Mouse (Mus musculus): ENCODE measurements around the gene Abcc6. TPM values are rescaled to one million over a fixed set of nuclear protein-coding genes. Genes with fewer than 3 reads are reported as not detected.
"Not testable (repeated sequence)": the region's sequence is repeated elsewhere in the genome, so short reads cannot be mapped to it uniquely, and the experiment has no call there.

The Abcc6 gene
- polyA plus RNA-seq, 1 experiment from 2014 or later: 0.87 TPM

DNA sequence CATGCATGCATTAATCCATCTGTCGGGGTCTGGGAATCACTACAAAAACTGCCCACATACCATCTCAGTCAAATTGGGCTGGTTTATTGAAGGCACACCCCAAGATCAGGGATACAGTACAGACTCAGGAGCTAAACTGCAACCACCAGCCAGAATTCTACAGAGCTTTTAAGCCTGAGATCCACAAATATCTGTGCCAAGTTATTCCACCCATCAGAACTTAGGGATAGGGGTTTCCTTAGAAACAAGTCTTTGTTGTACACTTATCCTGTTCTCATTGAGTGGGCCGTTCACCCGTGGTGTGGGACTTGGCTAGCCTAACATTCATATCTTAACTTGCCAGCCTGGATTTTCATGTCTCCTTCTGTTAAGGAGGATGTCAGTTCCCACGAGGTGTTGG lies 81.0 kb downstream of the Abcc6 start:
- WGBS: 80% methylated on average over 4 of the region's 4 CpGs
- ATAC-seq (ENCODE audit: low FRiP score, low TSS enrichment): no peak
- Histone ChIP-seq H3K27me3 (ENCODE audit: insufficient read depth, low read length) (no peaks in the 10 kb centered on the region), H3K4me3 (ENCODE audit: low read length) (no peak overlapping the region), H3K27ac (ENCODE audit: low read length) (no peak overlapping the region), H3K9me3 (ENCODE audit: low read length) (no peaks in the 10 kb centered on the region), H3K4me2 (replicated peaks; ENCODE audit: low read depth, low read length) (no peak overlapping the region), H3K36me3 (ENCODE audit: insufficient read depth, low read length) (no peaks in the 10 kb centered on the region), H3K9ac (replicated peaks; ENCODE audit: low read length) (no peak overlapping the region), H3K4me1 (ENCODE audit: insufficient read depth, low read length) (no peaks in the 10 kb centered on the region)

DNA sequence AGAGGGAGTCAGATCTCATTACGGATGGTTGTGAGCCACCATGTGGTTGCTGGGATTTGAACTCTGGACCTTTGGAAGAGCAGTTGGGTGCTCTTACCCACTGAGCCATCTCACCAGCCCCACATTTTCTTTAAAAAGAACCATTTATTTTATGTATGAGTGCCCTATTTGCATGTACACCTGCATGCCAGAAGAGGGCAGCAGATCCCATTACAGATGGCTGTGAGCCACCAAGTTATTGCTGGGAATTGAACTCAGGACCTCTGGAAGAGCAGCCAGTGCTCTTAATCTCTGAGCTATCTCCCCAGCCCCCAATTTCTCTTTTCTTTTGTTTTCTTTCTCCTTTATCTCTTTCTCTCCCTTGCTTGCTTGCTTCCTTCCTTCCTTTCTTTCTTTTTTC lies 86.8 kb downstream of the Abcc6 start:
- H3K27me3 ChIP-seq (ENCODE audit: insufficient read depth, low read length); H3K9ac ChIP-seq (replicated peaks; ENCODE audit: low read length); H3K27ac ChIP-seq (ENCODE audit: low read length); H3K9me3 ChIP-seq (ENCODE audit: low read length); H3K36me3 ChIP-seq (ENCODE audit: insufficient read depth, low read length); ATAC-seq (ENCODE audit: low FRiP score, low TSS enrichment); H3K4me1 ChIP-seq (ENCODE audit: insufficient read depth, low read length); H3K4me3 ChIP-seq (ENCODE audit: low read length); H3K4me2 ChIP-seq (replicated peaks; ENCODE audit: low read depth, low read length): not testable (repeated sequence)
- WGBS: no CpG with 5 or more reads among the region's 1 CpGs

- H3K9me3 ChIP-seq (ENCODE audit: low read length): no peaks in the 10 kb centered on the region
- ATAC-seq (ENCODE audit: low FRiP score, low TSS enrichment): no peak
- no peaks in the 10 kb centered on the region for H3K27me3 ChIP-seq (ENCODE audit: insufficient read depth, low read length)
- H3K9ac ChIP-seq (replicated peaks; ENCODE audit: low read length): no peak overlapping the region
- H3K4me3 ChIP-seq (ENCODE audit: low read length): no peak overlapping the region
- 82% methylated on average over 9 of the region's 9 CpGs for WGBS
- no peaks in the 10 kb centered on the region for H3K36me3 ChIP-seq (ENCODE audit: insufficient read depth, low read length)
- no peak overlapping the region for H3K4me2 ChIP-seq (replicated peaks; ENCODE audit: low read depth, low read length)
- H3K27ac ChIP-seq (ENCODE audit: low read length): no peak overlapping the region
- H3K4me1 ChIP-seq (ENCODE audit: insufficient read depth, low read length): no peaks in the 10 kb centered on the region
Observed at GRCm38 (mm10) chr7:45941986-45942385, 88.1 kb downstream of the Abcc6 start.

GRCm38 (mm10) chr7:45939836-45940235 lies 90.3 kb downstream of the Abcc6 start:
- no peak for ATAC-seq (ENCODE audit: low FRiP score, low TSS enrichment)
- Histone ChIP-seq H3K4me2 (replicated peaks; ENCODE audit: low read depth, low read length) (no peak overlapping the region), H3K9ac (replicated peaks; ENCODE audit: low read length) (no peak overlapping the region), H3K4me1 (ENCODE audit: insufficient read depth, low read length) (no peaks in the 10 kb centered on the region), H3K27me3 (ENCODE audit: insufficient read depth, low read length) (no peaks in the 10 kb centered on the region), H3K27ac (ENCODE audit: low read length) (no peak overlapping the region), H3K36me3 (ENCODE audit: insufficient read depth, low read length) (no peaks in the 10 kb centered on the region), H3K9me3 (ENCODE audit: low read length) (no peaks in the 10 kb centered on the region), H3K4me3 (ENCODE audit: low read length) (no peak overlapping the region)
- WGBS: 38% methylated on average over 2 of the region's 2 CpGs

DNA sequence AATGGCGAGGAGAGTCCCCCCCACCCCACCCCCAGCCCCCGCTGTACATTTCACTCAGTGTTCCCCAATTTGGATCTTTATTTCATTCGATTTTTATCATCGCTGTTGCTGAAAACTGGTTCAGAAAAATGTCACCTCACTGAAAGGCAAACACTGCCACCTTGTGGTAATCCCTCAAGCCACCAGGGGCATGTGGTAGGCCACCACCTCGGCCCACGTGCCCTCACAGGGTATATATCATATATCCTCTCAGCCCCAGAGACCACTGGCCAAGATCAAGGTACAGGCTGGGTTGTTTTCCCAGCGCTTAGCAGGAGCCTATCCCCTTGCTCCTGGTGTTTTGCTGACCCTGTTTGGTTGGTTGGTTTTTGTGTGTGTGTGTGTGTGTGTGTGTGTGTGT lies 95.0 kb downstream of the Abcc6 start:
- no peak overlapping the region for H3K4me3 ChIP-seq (ENCODE audit: low read length)
- no peaks in the 10 kb centered on the region for H3K4me1 ChIP-seq (ENCODE audit: insufficient read depth, low read length)
- WGBS: 23% methylated on average over 7 of the region's 7 CpGs
- no peak overlapping the region for H3K27ac ChIP-seq (ENCODE audit: low read length)
- no peak overlapping the region for H3K4me2 ChIP-seq (replicated peaks; ENCODE audit: low read depth, low read length)
- 0 out of 2 replicates have a peak, but pooled peaks cover 10% of the 10 kb centered on the region for H3K36me3 ChIP-seq (ENCODE audit: insufficient read depth, low read length)
- H3K9me3 ChIP-seq (ENCODE audit: low read length): peaks cover 9% of the 10 kb centered on the region; the same call in 1 of the 2 replicates
- no peak overlapping the region for H3K9ac ChIP-seq (replicated peaks; ENCODE audit: low read length)
- peak; percentile 67; the same call in 1 of the 2 replicates for ATAC-seq (ENCODE audit: low FRiP score, low TSS enrichment)
- H3K27me3 ChIP-seq (ENCODE audit: insufficient read depth, low read length): no peaks in the 10 kb centered on the region

DNA sequence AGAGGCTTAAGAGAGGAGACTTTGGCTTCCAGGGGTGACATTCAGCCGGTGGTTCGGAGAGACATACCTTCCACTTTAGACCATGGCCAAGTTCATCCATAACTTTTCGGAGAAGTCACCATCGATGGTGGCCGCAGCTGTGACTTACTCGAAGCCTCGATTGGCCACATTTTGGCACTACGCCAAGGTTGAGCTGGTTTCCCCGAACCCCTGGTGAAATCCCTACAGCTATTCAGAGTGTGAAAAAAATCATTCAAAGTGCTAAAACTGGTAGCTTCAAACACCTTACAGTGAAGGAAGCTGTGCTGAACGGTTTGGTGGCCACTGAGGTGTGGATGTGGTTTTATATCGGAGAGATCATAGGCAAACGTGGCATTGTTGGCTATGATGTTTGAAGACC lies 96.3 kb downstream of the Abcc6 start:
- H3K4me2 ChIP-seq (replicated peaks; ENCODE audit: low read depth, low read length); H3K4me3 ChIP-seq (ENCODE audit: low read length); H3K27me3 ChIP-seq (ENCODE audit: insufficient read depth, low read length); H3K36me3 ChIP-seq (ENCODE audit: insufficient read depth, low read length); H3K27ac ChIP-seq (ENCODE audit: low read length); H3K4me1 ChIP-seq (ENCODE audit: insufficient read depth, low read length); H3K9ac ChIP-seq (replicated peaks; ENCODE audit: low read length); ATAC-seq (ENCODE audit: low FRiP score, low TSS enrichment); H3K9me3 ChIP-seq (ENCODE audit: low read length): not testable (repeated sequence)
- 92% methylated on average over 12 of the region's 12 CpGs for WGBS

DNA sequence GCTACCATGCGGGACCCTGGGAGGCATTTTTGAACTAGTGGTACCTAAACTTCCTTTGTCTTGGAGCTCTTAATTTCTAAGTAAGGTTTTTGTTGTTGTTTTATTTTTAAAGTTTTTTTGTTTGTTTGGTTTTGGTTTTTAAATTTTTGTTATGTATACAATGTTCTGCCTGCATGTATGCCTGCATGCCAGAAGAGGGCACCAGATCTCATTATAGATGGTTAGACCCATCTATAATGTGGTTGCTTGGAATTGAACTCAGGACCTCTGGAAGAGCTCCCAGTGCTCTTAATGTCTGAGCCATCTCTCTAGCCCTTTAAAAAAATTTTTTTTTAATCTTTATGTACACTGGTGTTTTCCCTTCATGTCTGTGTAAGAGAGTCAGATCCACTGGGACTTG lies 100.4 kb downstream of the Abcc6 start:
- Histone ChIP-seq H3K4me3 (ENCODE audit: low read length) (no peak overlapping the region), H3K9ac (replicated peaks; ENCODE audit: low read length) (no peak overlapping the region), H3K4me1 (ENCODE audit: insufficient read depth, low read length) (peaks cover 3% of the 10 kb centered on the region; the same call in 1 of the 2 replicates), H3K36me3 (ENCODE audit: insufficient read depth, low read length) (0 out of 2 replicates have a peak, but pooled peaks cover 10% of the 10 kb centered on the region), H3K9me3 (ENCODE audit: low read length) (peaks cover 9% of the 10 kb centered on the region; the same call in 1 of the 2 replicates), H3K27ac (ENCODE audit: low read length) (no peak overlapping the region), H3K27me3 (ENCODE audit: insufficient read depth, low read length) (no peaks in the 10 kb centered on the region), H3K4me2 (replicated peaks; ENCODE audit: low read depth, low read length) (no peak overlapping the region)
- WGBS: 100% methylated on average over 1 of the region's 1 CpGs
- no peak for ATAC-seq (ENCODE audit: low FRiP score, low TSS enrichment)

GRCm38 (mm10) chr7:45928626-45929295 lies 101.3 kb downstream of the Abcc6 start:
- Histone ChIP-seq H3K9me3 (ENCODE audit: low read length) (peaks cover 9% of the 10 kb centered on the region; the same call in 1 of the 2 replicates), H3K36me3 (ENCODE audit: insufficient read depth, low read length) (0 out of 2 replicates have a peak, but pooled peaks cover 10% of the 10 kb centered on the region), H3K27me3 (ENCODE audit: insufficient read depth, low read length) (no peaks in the 10 kb centered on the region), H3K4me1 (ENCODE audit: insufficient read depth, low read length) (peaks cover 9% of the 10 kb centered on the region; the same call in 1 of the 2 replicates), H3K4me3 (ENCODE audit: low read length) (0 out of 2 replicates have a peak overlapping the region, but pooled peaks have one; percentile 5), H3K27ac (ENCODE audit: low read length) (no peak overlapping the region), H3K9ac (replicated peaks; ENCODE audit: low read length) (no peak overlapping the region), H3K4me2 (replicated peaks; ENCODE audit: low read depth, low read length) (peak overlapping the region; percentile 34)
- no peak for ATAC-seq (ENCODE audit: low FRiP score, low TSS enrichment)
- 14% methylated on average over 21 of the region's 23 CpGs for WGBS

- peak overlapping the region; percentile 65 for H3K9ac ChIP-seq (replicated peaks; ENCODE audit: low read length)
- peak; percentile 0; the same call in 1 of the 2 replicates for ATAC-seq (ENCODE audit: low FRiP score, low TSS enrichment)
- peaks cover 44% of the 10 kb centered on the region for H3K4me1 ChIP-seq (ENCODE audit: insufficient read depth, low read length)
Observed at GRCm38 (mm10) chr7:45924429-45924816, 105.7 kb downstream of the Abcc6 start.

GRCm38 (mm10) chr7:45923762-45924428 lies 106.2 kb downstream of the Abcc6 start, which contains the start of gene Ccdc114:
Ccdc114 (plus strand) TSS chr7:45924072.
- H3K9me3 ChIP-seq (ENCODE audit: low read length): no peaks in the 10 kb centered on the region
- WGBS: 4% methylated on average over 24 of the region's 24 CpGs
- peaks cover 47% of the 10 kb centered on the region for H3K4me1 ChIP-seq (ENCODE audit: insufficient read depth, low read length)
- ATAC-seq (ENCODE audit: low FRiP score, low TSS enrichment): peak; percentile 86
- peak within 1 kb of the TSS; percentile 97 for H3K27ac ChIP-seq (ENCODE audit: low read length)
- H3K9ac ChIP-seq (replicated peaks; ENCODE audit: low read length): peak within 1 kb of the TSS; percentile 65
- H3K27me3 ChIP-seq (ENCODE audit: insufficient read depth, low read length): no peaks in the 10 kb centered on the region
- 0 out of 2 replicates have a peak, but pooled peaks cover 2% of the 10 kb centered on the region for H3K36me3 ChIP-seq (ENCODE audit: insufficient read depth, low read length)
- H3K4me3 ChIP-seq (ENCODE audit: low read length): peak within 1 kb of the TSS; percentile 53
- peak within 1 kb of the TSS; percentile 68 for H3K4me2 ChIP-seq (replicated peaks; ENCODE audit: low read depth, low read length)

More at GRCm38 (mm10) chr7:45924429-45924816, 105.7 kb downstream of the Abcc6 start:
- no peaks in the 10 kb centered on the region for H3K9me3 ChIP-seq (ENCODE audit: low read length)
- peak overlapping the region; percentile 53 for H3K4me3 ChIP-seq (ENCODE audit: low read length)
- H3K4me2 ChIP-seq (replicated peaks; ENCODE audit: low read depth, low read length): peak overlapping the region; percentile 68
- WGBS: 13% methylated on average over 14 of the region's 14 CpGs
- H3K27ac ChIP-seq (ENCODE audit: low read length): peak overlapping the region; percentile 97
- no peaks in the 10 kb centered on the region for H3K36me3 ChIP-seq (ENCODE audit: insufficient read depth, low read length)
- H3K27me3 ChIP-seq (ENCODE audit: insufficient read depth, low read length): no peaks in the 10 kb centered on the region
